Mouse (Mus musculus): Measurements from ENCODE around the gene Gm28374. TPM values are rescaled to one million over a fixed set of nuclear protein-coding genes. Genes with fewer than 3 reads are reported as not detected.
"Not testable (repeated sequence)": the region's sequence is repeated elsewhere in the genome, so short reads cannot be mapped to it uniquely, and the experiment has no call there.

The Gm28374 gene
- under 1 TPM; 0.72 to 0.84 TPM for total RNA-seq (2021)

- DNase-seq (ENCODE audit: low spot score in 2 of 2): no peak
- intact Hi-C loops (cut with DNase I): no loop called here
Measured at GRCm38 (mm10) chr19:6082156-6082555, at the start of gene Gm28374. Gene Gm28374 (minus strand): TSS chr19:6082256.

- DNase-seq (ENCODE audit: low spot score in 2 of 2); intact Hi-C loops (cut with DNase I): not testable (repeated sequence)
Measured at GRCm38 (mm10) chr19:6130414-6131128, 48.5 kb upstream of the Gm28374 start.

- peak; percentile 95 for DNase-seq (ENCODE audit: low spot score in 2 of 2)
- intact Hi-C loops (cut with DNase I): loop anchor here (5.0 kb wide), 1 partner anchor 114 kb away; the partner anchor contains the start of gene Atg2a
Measured at GRCm38 (mm10) chr19:6127760-6128341, 45.8 kb upstream of the Gm28374 start, which contains the start of gene Snx15. Gene Snx15 (minus strand): TSS chr19:6128304.

GRCm38 (mm10) chr19:6126789-6127580 is 44.9 kb upstream of the Gm28374 start:
- no peak for DNase-seq (ENCODE audit: low spot score in 2 of 2)
- intact Hi-C loops (cut with DNase I): loop anchor here (5.0 kb wide), 1 partner anchor 115 kb away; the partner anchor contains the start of gene Atg2a

GRCm38 (mm10) chr19:6126289-6126688 is 44.2 kb upstream of the Gm28374 start:
- intact Hi-C loops (cut with DNase I): loop anchor here (5.0 kb wide), 1 partner anchor 116 kb away; the partner anchor contains the start of gene Atg2a
- DNase-seq (ENCODE audit: low spot score in 2 of 2): no peak

- intact Hi-C loops (cut with DNase I): loop anchor here (5.0 kb wide), 1 partner anchor 117 kb away; the partner anchor contains the start of gene Atg2a
Measured at GRCm38 (mm10) chr19:6124898-6125297, 42.8 kb upstream of the Gm28374 start.

GRCm38 (mm10) chr19:6123330-6123729 is 41.3 kb upstream of the Gm28374 start:
- intact Hi-C loops (cut with DNase I): no loop called here
- no peak for DNase-seq (ENCODE audit: low spot score in 2 of 2)

More at GRCm38 (mm10) chr19:6124898-6125297, 42.8 kb upstream of the Gm28374 start:
- DNase-seq (ENCODE audit: low spot score in 2 of 2): no peak

- intact Hi-C loops (cut with DNase I): no loop called here
- DNase-seq (ENCODE audit: low spot score in 2 of 2): no peak
Measured at GRCm38 (mm10) chr19:6121761-6122160, 39.7 kb upstream of the Gm28374 start.

- intact Hi-C loops (cut with DNase I): loop anchor here (5.0 kb wide), 1 partner anchor 41 kb away; the partner anchor contains the start of gene Vps51
Measured at GRCm38 (mm10) chr19:6118677-6119185, 36.7 kb upstream of the Gm28374 start.

GRCm38 (mm10) chr19:6117986-6118676 is 36.1 kb upstream of the Gm28374 start, which contains the start of gene Sac3d1:
Gene Sac3d1 (minus strand): TSS chr19:6118650.
- intact Hi-C loops (cut with DNase I): loop anchor here (5.0 kb wide), 1 partner anchor 41 kb away; the partner anchor contains the start of gene Vps51
- peak; percentile 91 to 92 for DNase-seq (ENCODE audit: low spot score in 2 of 2)

More at GRCm38 (mm10) chr19:6118677-6119185, 36.7 kb upstream of the Gm28374 start:
- DNase-seq (ENCODE audit: low spot score in 2 of 2): no peak

- no peak for DNase-seq (ENCODE audit: low spot score in 2 of 2)
Measured at GRCm38 (mm10) chr19:6117346-6117985, 35.4 kb upstream of the Gm28374 start.

GRCm38 (mm10) chr19:6116113-6116850 is 34.2 kb upstream of the Gm28374 start:
- DNase-seq (ENCODE audit: low spot score in 2 of 2): peak in 1 of 2 experiments; percentile 22
- intact Hi-C loops (cut with DNase I): loop anchor here (5.0 kb wide), 1 partner anchor 39 kb away; the partner anchor contains the start of gene Vps51

More at GRCm38 (mm10) chr19:6117346-6117985, 35.4 kb upstream of the Gm28374 start:
- intact Hi-C loops (cut with DNase I): loop anchor here (5.0 kb wide), 1 partner anchor 40 kb away; the partner anchor contains the start of gene Vps51

- DNase-seq (ENCODE audit: low spot score in 2 of 2): no peak
Measured at GRCm38 (mm10) chr19:6113116-6113515, 31.1 kb upstream of the Gm28374 start.

GRCm38 (mm10) chr19:6105586-6105985 is 23.5 kb upstream of the Gm28374 start, which contains the start of gene Naaladl1:
Gene Naaladl1 (plus strand): TSS chr19:6105782.
- intact Hi-C loops (cut with DNase I): no loop called here
- no peak for DNase-seq (ENCODE audit: low spot score in 2 of 2)

More at GRCm38 (mm10) chr19:6113116-6113515, 31.1 kb upstream of the Gm28374 start:
- intact Hi-C loops (cut with DNase I): no loop called here

GRCm38 (mm10) chr19:6104476-6104875 is 22.4 kb upstream of the Gm28374 start:
- DNase-seq (ENCODE audit: low spot score in 2 of 2): no peak
- intact Hi-C loops (cut with DNase I): no loop called here

GRCm38 (mm10) chr19:6102169-6102853 is 20.3 kb upstream of the Gm28374 start:
- intact Hi-C loops (cut with DNase I): no loop called here
- DNase-seq (ENCODE audit: low spot score in 2 of 2): no peak

- intact Hi-C loops (cut with DNase I): no loop called here
- no peak for DNase-seq (ENCODE audit: low spot score in 2 of 2)
Measured at GRCm38 (mm10) chr19:6101186-6101585, 19.1 kb upstream of the Gm28374 start.
